Mouse (Mus musculus) spleen, adult 18-20 months (tissue): ENCODE data around the gene Hamp2.

Experiments
- DNase-seq, 2 experiments: peaks; one replicate each; pipeline ENCODE4 v3.0.0; 2022; ENCODE audit warnings: mixed read lengths in 2 of 2

Gene Hamp2

GRCm38 (mm10) chr7:30888786-30889185, 35.7 kb downstream of the Hamp2 start:
- DNase-seq: no peak

GRCm38 (mm10) chr7:30887568-30888188, 36.8 kb downstream of the Hamp2 start:
- peak; percentile 57 to 75 for DNase-seq

- DNase-seq: no peak
Observed at GRCm38 (mm10) chr7:30886852-30887251, 37.6 kb downstream of the Hamp2 start.

- DNase-seq: no peak
Observed at GRCm38 (mm10) chr7:30884047-30884446, 40.4 kb downstream of the Hamp2 start.

- no peak for DNase-seq
Observed at GRCm38 (mm10) chr7:30881367-30881766, 43.1 kb downstream of the Hamp2 start.

- DNase-seq: peak; percentile 69 to 77
Observed at GRCm38 (mm10) chr7:30880176-30880575, 44.3 kb downstream of the Hamp2 start, which contains the start of gene Cd22. Cd22 (minus strand) TSS chr7:30880342.

DNA sequence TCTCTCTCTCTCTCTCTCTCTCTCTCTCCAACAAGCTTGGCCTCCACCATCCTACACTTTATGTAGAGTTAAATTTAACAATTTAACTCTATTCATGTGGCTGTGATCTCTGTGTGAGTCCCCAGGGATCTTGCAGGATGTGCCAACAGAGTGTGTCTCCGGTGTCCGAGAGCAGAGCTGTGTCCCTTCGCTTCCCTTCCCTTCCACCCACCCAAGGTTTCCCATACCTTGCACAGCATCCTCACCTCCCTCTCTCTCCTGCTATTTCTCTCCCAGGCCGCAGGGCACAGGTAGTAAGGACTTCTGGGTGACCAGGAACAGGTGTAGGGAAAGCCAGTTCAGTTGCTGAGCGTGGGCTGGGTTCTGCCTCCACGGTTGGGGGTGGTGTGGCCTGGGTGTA, 45.5 kb downstream of the Hamp2 start:
- peak; percentile 50 to 52 for DNase-seq

DNA sequence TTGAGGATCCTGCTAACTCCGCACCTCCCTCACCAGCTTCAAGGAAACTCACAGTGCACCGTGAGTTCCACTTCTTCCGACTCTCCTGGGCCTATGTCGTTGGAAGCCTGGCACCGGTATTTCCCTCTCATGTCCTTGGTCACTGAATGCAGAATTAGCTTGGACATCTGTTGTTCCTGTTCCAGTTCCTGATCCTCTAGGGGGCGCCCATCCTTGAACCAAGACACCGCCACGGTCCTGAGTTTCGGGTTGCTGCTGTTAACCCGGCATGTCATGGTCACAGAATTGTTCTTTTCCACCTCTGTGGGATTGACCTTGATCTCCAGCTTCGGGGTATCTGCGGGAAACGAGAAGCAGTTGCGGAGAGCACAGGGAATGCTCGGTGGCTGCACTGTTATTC, 51.4 kb downstream of the Hamp2 start:
- DNase-seq: peak; percentile 59 to 83
